Mouse (Mus musculus) stomach, postnatal 0 days (tissue): ENCODE data around the gene Dcaf12.

ENCODE experiments used
- CTCF ChIP-seq: IDR thresholded peaks from 2 replicates; pipeline ENCODE4 v1.5.1; 2016; ENCODE audit warnings: antibody characterized with exemption, low read depth, mild to moderate bottlenecking, moderate library complexity
- EP300 ChIP-seq: optimal IDR thresholded peaks from 2 replicates; pipeline ENCODE3; 2016; ENCODE audit warnings: antibody characterized with exemption

DNA sequence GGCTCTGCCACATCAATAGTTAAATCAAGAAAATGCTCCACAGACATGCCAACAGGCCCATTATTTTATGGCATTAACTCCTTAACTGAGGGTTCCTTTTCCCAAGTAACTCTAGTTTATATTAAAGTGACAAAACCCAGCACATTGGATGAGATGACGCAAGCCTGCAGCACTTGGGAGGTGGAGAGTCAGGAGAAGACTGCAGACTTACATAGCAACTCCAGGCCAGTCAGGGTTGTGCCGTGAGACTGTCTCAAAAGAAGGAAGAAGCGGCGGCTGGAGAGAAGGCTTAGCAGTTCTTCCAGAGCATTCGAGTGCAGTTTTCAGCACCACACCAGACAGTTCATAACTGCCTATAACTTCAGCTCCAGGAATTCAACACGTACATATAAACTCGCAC is 44.7 kb upstream of the Dcaf12 start:
- TF ChIP-seq EP300 (no peak), CTCF (no peak)
